Mouse (Mus musculus): ENCODE measurements around the gene Pip5k1b.

- no peak for TF ChIP-seq EP300 (IDR thresholded peaks at IDR 0.05; ENCODE audit: low read depth)
- TF ChIP-seq CTCF (IDR thresholded peaks at IDR 0.05; ENCODE audit: low read depth), result no peak
Observed at GRCm38 (mm10) chr19:24554425-24554824, 1.2 kb downstream of the Pip5k1b start.
